Mouse (Mus musculus): ENCODE data around the gene Abhd12b. TPM values are rescaled to one million over a fixed set of nuclear protein-coding genes. Genes with fewer than 3 reads are reported as not detected.

Gene Abhd12b
- polyA plus RNA-seq (2014; fragmentation: Nextera tagmentation; extraction: Ambion mirVana): 0.23 TPM in 1 of 2 replicates, not detected in the other

DNA sequence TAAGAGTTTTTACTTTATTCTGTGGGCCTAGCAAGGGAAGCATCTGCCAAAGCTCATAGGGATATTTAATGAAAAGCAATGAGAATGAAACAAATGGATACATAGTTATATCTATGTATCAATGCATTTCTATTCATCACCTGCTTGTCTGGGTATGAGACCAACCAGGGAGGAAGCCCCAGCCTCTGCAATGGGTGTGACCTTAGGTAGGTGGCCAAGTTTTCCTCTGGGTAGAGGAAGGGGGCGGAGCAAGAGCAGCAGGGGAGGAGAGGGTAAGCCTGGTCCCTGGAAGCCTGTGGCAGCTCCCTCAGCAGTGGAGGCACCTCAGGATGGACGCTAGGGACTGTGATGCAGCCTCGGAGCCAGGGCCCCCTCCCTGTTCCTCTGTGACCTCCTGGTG is at the start of gene Abhd12b:
Gene Abhd12b (plus strand): TSS at position 301 of the 400 bp plus-strand sequence.
- Histone ChIP-seq H3K4me3 (replicated peaks; ENCODE audit: low read length) (no peak within 1 kb of the TSS), H3K27ac (no peak within 1 kb of the TSS), H3K36me3 (replicated peaks; ENCODE audit: control insufficient read depth, insufficient read depth) (no peaks in the 10 kb centered on the region), H3K9ac (no peak within 1 kb of the TSS), H3K27me3 (ENCODE audit: control insufficient read depth, insufficient read depth, low read length) (no peaks in the 10 kb centered on the region), H3K4me1 (replicated peaks; ENCODE audit: control insufficient read depth, insufficient read depth, low read length) (no peaks in the 10 kb centered on the region), H3K4me2 (replicated peaks) (no peak within 1 kb of the TSS), H3K9me3 (ENCODE audit: control insufficient read depth, low read length) (no peaks in the 10 kb centered on the region)
- 53% methylated on average over 3 of the region's 3 CpGs for whole genome bisulfite sequencing
- DNase-seq (ENCODE audit: low spot score): no peak
- no peak for ATAC-seq (ENCODE audit: low FRiP score)

DNA sequence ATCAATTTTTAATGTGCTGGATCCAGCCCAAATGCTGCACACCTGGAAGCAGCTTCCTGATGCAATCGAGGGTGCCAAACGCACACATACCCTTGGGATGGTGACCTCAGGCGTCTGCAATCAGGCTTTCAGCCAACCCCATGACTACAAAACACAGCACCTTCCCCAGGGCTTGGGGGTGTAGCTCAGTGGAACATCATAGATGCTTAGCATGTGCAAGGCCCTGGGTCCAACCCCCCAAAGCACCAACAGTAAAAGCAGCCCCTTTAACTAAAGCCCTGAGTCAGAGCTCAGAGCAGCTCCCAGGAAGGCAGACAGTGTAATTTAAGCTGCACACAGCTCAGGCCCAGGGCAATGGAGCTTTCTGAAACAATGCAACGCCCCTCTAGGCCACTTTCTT is 49.7 kb upstream of the Abhd12b start:
- no peaks in the 10 kb centered on the region; the same call in 1 of the 2 replicates for H3K36me3 ChIP-seq (replicated peaks; ENCODE audit: control insufficient read depth, insufficient read depth)
- DNase-seq (ENCODE audit: low spot score) (no peak), ATAC-seq (ENCODE audit: low FRiP score) (0 out of 2 replicates have a peak, but pooled peaks have one; percentile 13)
- no peak overlapping the region for H3K4me2 ChIP-seq (replicated peaks)
- whole genome bisulfite sequencing: 41% methylated on average over 4 of the region's 4 CpGs
- H3K4me3 ChIP-seq (replicated peaks; ENCODE audit: low read length): no peak overlapping the region
- H3K9ac ChIP-seq: no peak overlapping the region
- H3K27me3 ChIP-seq (ENCODE audit: control insufficient read depth, insufficient read depth, low read length): no peaks in the 10 kb centered on the region
- H3K27ac ChIP-seq: peak overlapping the region; percentile 38; the same call in 1 of the 2 replicates
- H3K9me3 ChIP-seq (ENCODE audit: control insufficient read depth, low read length): no peaks in the 10 kb centered on the region
- peaks cover 62% of the 10 kb centered on the region for H3K4me1 ChIP-seq (replicated peaks; ENCODE audit: control insufficient read depth, insufficient read depth, low read length)

DNA sequence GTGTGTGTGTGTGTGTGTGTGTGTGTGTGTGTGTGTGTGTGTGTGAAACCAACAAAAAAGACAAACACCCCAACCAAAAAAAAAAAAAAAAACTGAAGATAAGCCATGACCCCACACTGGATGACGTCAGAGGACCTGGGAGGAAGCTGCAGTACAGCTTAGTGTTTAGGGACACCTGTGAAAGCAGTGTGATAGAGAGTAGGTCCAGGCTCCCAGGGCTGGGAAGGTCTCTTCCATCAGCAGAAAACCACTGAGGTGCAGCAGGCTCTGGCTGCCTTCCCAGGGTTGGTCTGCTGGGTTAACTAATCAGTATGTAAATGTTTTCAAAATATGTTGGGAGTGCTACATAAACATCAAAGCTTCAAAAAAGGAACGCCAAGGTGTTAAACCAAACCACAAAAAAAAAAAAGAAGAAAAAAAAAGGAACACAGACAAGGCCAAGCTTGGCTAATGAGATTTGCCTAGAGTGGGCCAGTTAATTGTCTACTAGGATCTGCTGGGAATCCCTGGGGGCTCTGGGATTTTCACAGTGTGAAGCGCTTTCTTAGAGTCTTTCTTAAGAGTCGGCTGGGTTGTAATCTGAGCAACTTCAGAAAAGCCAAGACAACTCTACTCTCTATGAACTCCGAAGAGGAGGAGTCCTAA is 49.0 kb upstream of the Abhd12b start:
- no peak overlapping the region for H3K4me2 ChIP-seq (replicated peaks)
- no peaks in the 10 kb centered on the region; the same call in 1 of the 2 replicates for H3K36me3 ChIP-seq (replicated peaks; ENCODE audit: control insufficient read depth, insufficient read depth)
- H3K9ac ChIP-seq: no peak overlapping the region
- ATAC-seq (ENCODE audit: low FRiP score): no peak
- no peak for DNase-seq (ENCODE audit: low spot score)
- H3K4me3 ChIP-seq (replicated peaks; ENCODE audit: low read length): no peak overlapping the region
- peaks cover 69% of the 10 kb centered on the region for H3K4me1 ChIP-seq (replicated peaks; ENCODE audit: control insufficient read depth, insufficient read depth, low read length)
- 14% methylated on average over 5 of the region's 5 CpGs for WGBS
- H3K9me3 ChIP-seq (ENCODE audit: control insufficient read depth, low read length): no peaks in the 10 kb centered on the region
- H3K27ac ChIP-seq: no peak overlapping the region
- H3K27me3 ChIP-seq (ENCODE audit: control insufficient read depth, insufficient read depth, low read length): no peaks in the 10 kb centered on the region

DNA sequence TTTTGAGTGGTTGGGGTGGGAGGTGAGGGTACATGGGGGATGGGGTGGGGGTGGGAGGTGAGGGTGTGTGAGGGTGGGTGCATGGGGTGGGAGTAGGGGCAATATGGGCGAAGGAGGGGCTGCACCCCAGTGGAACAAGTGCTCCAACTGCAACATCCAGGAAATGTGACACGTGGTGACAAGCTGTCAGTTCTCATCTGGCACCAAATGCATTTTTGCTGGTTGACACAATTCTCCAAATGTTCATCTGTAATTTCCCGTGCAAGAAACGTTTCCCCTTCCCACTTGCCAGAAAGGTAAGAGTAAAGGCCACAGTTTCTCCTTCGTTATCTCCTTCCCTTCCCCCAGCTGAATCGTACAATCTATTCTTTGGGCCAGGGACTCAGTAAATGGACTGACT is 48.1 kb upstream of the Abhd12b start:
- Histone ChIP-seq H3K36me3 (replicated peaks; ENCODE audit: control insufficient read depth, insufficient read depth) (no peaks in the 10 kb centered on the region; the same call in 1 of the 2 replicates), H3K4me3 (replicated peaks; ENCODE audit: low read length) (no peak overlapping the region), H3K27me3 (ENCODE audit: control insufficient read depth, insufficient read depth, low read length) (no peaks in the 10 kb centered on the region), H3K27ac (peak overlapping the region; percentile 61; the same call in 1 of the 2 replicates), H3K9ac (peak overlapping the region; percentile 11; the same call in 1 of the 2 replicates), H3K9me3 (ENCODE audit: control insufficient read depth, low read length) (no peaks in the 10 kb centered on the region), H3K4me1 (replicated peaks; ENCODE audit: control insufficient read depth, insufficient read depth, low read length) (peaks cover 77% of the 10 kb centered on the region), H3K4me2 (replicated peaks) (no peak overlapping the region)
- no peak for ATAC-seq (ENCODE audit: low FRiP score)
- no peak for DNase-seq (ENCODE audit: low spot score)
- 59% methylated on average over 6 of the region's 6 CpGs for WGBS

DNA sequence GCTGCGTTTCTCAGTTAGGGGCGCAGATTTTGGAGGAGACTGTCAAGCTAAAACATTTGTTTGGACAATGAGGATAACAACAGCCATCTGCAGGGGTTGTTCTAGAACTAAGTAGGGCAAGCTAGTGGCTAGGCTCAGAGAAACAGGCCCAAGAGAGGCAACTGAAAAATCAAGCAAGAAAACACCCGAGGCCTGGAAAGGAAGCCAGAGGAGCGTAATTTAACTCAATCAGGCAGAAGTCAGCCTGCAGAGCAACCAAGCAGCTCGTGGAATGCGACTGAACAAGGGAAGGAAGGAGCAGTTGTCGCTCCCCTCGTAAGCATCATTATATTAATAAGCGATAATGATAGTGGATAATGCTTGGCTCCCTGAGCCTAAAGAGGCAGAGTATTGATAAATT is 47.4 kb upstream of the Abhd12b start:
- Histone ChIP-seq H3K27ac (peak overlapping the region; percentile 61), H3K27me3 (ENCODE audit: control insufficient read depth, insufficient read depth, low read length) (no peaks in the 10 kb centered on the region), H3K4me3 (replicated peaks; ENCODE audit: low read length) (no peak overlapping the region), H3K4me1 (replicated peaks; ENCODE audit: control insufficient read depth, insufficient read depth, low read length) (peaks cover 70% of the 10 kb centered on the region), H3K36me3 (replicated peaks; ENCODE audit: control insufficient read depth, insufficient read depth) (no peaks in the 10 kb centered on the region; the same call in 1 of the 2 replicates), H3K4me2 (replicated peaks) (no peak overlapping the region), H3K9ac (peak overlapping the region; percentile 11; the same call in 1 of the 2 replicates), H3K9me3 (ENCODE audit: control insufficient read depth, low read length) (no peaks in the 10 kb centered on the region)
- 39% methylated on average over 9 of the region's 9 CpGs for WGBS
- no peak for ATAC-seq (ENCODE audit: low FRiP score)
- no peak for DNase-seq (ENCODE audit: low spot score)

DNA sequence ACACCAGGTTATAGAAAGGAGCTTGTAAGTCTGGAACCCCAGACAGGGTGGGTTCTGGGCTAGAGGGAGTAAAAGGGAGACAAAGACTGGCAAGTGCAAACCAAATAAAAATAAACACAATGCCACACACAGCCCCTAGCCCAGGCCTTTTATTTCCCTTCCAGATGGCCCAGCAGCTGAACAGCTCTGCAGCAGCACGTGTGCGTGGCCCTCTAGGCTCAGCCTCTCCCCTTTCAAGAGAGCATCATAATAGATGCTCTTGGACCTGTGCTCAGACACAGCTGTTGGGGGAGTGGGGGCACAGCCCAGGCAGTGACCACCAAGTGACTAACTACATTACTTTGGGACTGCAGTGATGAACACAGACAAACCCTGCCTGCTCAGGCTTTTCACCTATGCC is 45.8 kb upstream of the Abhd12b start:
- WGBS: 18% methylated on average over 2 of the region's 2 CpGs
- peaks cover 66% of the 10 kb centered on the region for H3K4me1 ChIP-seq (replicated peaks; ENCODE audit: control insufficient read depth, insufficient read depth, low read length)
- H3K4me3 ChIP-seq (replicated peaks; ENCODE audit: low read length): no peak overlapping the region
- no peaks in the 10 kb centered on the region for H3K36me3 ChIP-seq (replicated peaks; ENCODE audit: control insufficient read depth, insufficient read depth)
- H3K27ac ChIP-seq: peak overlapping the region; percentile 49; the same call in 1 of the 2 replicates
- H3K4me2 ChIP-seq (replicated peaks): peak overlapping the region; percentile 9
- no peaks in the 10 kb centered on the region for H3K9me3 ChIP-seq (ENCODE audit: control insufficient read depth, low read length)
- DNase-seq (ENCODE audit: low spot score) (no peak), ATAC-seq (ENCODE audit: low FRiP score) (peak; percentile 41)
- H3K9ac ChIP-seq: peak overlapping the region; percentile 22; the same call in 1 of the 2 replicates
- no peaks in the 10 kb centered on the region for H3K27me3 ChIP-seq (ENCODE audit: control insufficient read depth, insufficient read depth, low read length)

DNA sequence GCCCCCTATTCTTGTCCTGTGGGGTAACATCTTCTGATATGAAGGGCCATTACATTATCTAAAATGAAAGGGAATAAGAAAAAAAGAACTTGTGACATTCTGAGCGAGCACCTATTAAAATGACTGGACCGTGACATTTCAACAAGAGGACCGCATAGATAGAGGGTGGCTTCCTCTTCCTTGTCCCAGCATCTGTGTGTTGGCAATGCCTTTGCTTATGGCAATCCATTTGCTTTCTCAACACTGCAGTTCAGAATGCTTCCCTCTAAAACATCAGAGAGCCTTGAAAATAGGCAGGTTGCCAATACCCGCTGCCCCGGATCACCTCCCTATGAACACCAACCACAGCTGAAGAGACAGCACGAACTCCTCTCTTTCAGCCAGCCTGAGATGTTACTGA is 44.0 kb upstream of the Abhd12b start:
- Histone ChIP-seq H3K27me3 (ENCODE audit: control insufficient read depth, insufficient read depth, low read length) (no peaks in the 10 kb centered on the region), H3K9me3 (ENCODE audit: control insufficient read depth, low read length) (no peaks in the 10 kb centered on the region), H3K27ac (peak overlapping the region; percentile 12; the same call in 1 of the 2 replicates), H3K4me3 (replicated peaks; ENCODE audit: low read length) (peak overlapping the region; percentile 90), H3K36me3 (replicated peaks; ENCODE audit: control insufficient read depth, insufficient read depth) (no peaks in the 10 kb centered on the region), H3K4me1 (replicated peaks; ENCODE audit: control insufficient read depth, insufficient read depth, low read length) (peaks cover 55% of the 10 kb centered on the region), H3K4me2 (replicated peaks) (peak overlapping the region; percentile 95), H3K9ac (peak overlapping the region; percentile 98; the same call in 1 of the 2 replicates)
- no peak for ATAC-seq (ENCODE audit: low FRiP score)
- 33% methylated on average over 6 of the region's 6 CpGs for WGBS
- DNase-seq (ENCODE audit: low spot score): no peak

DNA sequence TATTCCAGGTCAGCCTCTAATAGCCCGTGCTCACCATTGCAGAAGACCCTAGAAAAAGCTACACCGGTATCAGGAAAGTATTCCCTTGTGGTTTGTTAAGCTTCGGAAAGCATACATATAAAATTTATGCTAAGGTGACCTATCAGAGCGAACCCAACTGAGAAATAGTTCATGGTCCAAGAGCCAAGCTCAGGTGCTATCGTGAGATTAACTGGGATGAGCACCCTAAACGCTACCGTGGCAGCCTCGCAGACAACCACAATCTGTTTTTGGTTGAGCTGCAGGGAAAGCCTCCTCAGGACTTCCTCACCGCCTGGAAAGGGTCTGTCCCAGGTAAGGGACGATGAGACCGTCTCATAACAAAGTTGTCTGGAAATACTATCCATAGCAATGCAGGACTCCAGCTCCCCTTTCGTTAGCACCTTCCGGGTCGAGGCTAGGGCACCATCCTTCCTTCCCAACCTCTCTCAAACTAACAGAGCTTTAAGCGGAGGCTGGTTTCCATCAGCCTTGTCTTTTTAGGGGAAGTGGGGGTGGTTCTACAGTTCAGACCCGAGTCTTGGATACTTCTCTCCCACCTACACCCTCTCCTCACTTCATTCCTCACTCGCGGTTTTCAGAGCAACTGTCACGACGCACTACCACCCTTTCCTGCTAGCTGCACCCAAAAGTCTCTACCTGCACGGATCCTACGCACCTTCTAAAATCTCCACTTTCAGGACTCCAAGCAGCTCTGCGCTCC is 43.4 kb upstream of the Abhd12b start:
- Histone ChIP-seq H3K9me3 (ENCODE audit: control insufficient read depth, low read length) (no peaks in the 10 kb centered on the region), H3K4me2 (replicated peaks) (peak overlapping the region; percentile 95), H3K4me3 (replicated peaks; ENCODE audit: low read length) (peak overlapping the region; percentile 90), H3K36me3 (replicated peaks; ENCODE audit: control insufficient read depth, insufficient read depth) (no peaks in the 10 kb centered on the region), H3K9ac (peak overlapping the region; percentile 98), H3K27ac (peak overlapping the region; percentile 92), H3K4me1 (replicated peaks; ENCODE audit: control insufficient read depth, insufficient read depth, low read length) (peaks cover 50% of the 10 kb centered on the region), H3K27me3 (ENCODE audit: control insufficient read depth, insufficient read depth, low read length) (no peaks in the 10 kb centered on the region)
- DNase-seq (ENCODE audit: low spot score) (no peak), ATAC-seq (ENCODE audit: low FRiP score) (no peak)
- 9% methylated on average over 23 of the region's 23 CpGs for WGBS

DNA sequence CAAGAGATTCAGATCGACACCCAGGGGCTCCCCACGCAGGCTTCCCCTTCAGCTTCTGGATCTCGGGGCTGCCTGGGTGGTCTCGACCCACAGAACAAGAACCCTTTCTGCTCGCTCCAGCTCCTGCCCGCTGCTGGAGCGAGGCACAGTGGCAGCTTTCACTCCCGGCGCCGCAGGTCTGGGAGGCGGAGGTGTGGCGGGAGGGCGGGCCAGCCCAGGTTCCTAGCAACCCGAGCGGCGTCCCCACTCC is 42.9 kb upstream of the Abhd12b start:
- 1% methylated on average over 15 of the region's 16 CpGs for WGBS
- peak overlapping the region; percentile 90 for H3K4me3 ChIP-seq (replicated peaks; ENCODE audit: low read length)
- ATAC-seq (ENCODE audit: low FRiP score) (peak; percentile 56; the same call in 1 of the 2 replicates), DNase-seq (ENCODE audit: low spot score) (no peak)
- peak overlapping the region; percentile 92 for H3K27ac ChIP-seq
- no peaks in the 10 kb centered on the region for H3K36me3 ChIP-seq (replicated peaks; ENCODE audit: control insufficient read depth, insufficient read depth)
- no peaks in the 10 kb centered on the region for H3K9me3 ChIP-seq (ENCODE audit: control insufficient read depth, low read length)
- peak overlapping the region; percentile 95 for H3K4me2 ChIP-seq (replicated peaks)
- H3K4me1 ChIP-seq (replicated peaks; ENCODE audit: control insufficient read depth, insufficient read depth, low read length): peaks cover 45% of the 10 kb centered on the region
- H3K9ac ChIP-seq: peak overlapping the region; percentile 98
- H3K27me3 ChIP-seq (ENCODE audit: control insufficient read depth, insufficient read depth, low read length): no peaks in the 10 kb centered on the region

All from hindbrain, embryonic 14.5 days (tissue).